Mouse (Mus musculus) stomach, embryonic 14.5 days (tissue): Measurements from ENCODE around the gene Vmn2r15. TPM values are rescaled to one million over a fixed set of nuclear protein-coding genes. Genes with fewer than 3 reads are reported as not detected.

Experiments used
- ATAC-seq: fragments of 200-750 bp; cut with Nextera tagmentation; 2 replicates; pipeline ENCODE4 v1.8.0; 2017; ENCODE audit warnings: low read depth, moderate TSS enrichment; ENCODE audit not compliant: insufficient number of reproducible peaks, insufficient read depth, low FRiP score
- H3K27ac ChIP-seq: fragments of 300-500 bp; sonication (generic); 2 replicates; pipeline ENCODE4 v1.5.1; 2014; ENCODE audit warnings: mild to moderate bottlenecking, low read length, moderate library complexity, mixed read lengths
- H3K27me3 ChIP-seq: fragments of 300-500 bp; sonication (generic); 2 replicates; pipeline ENCODE4 v1.6.1; 2014; ENCODE audit warnings: low read length, control low read depth, mixed read lengths; ENCODE audit not compliant: control insufficient read depth, insufficient read depth
- H3K36me3 ChIP-seq: fragments of 300-500 bp; sonication (generic); 2 replicates; pipeline ENCODE4 v1.6.1; 2014; ENCODE audit warnings: mild to moderate bottlenecking, control low read depth, low read length, moderate library complexity, mixed read lengths; ENCODE audit not compliant: control insufficient read depth, insufficient read depth
- H3K4me1 ChIP-seq: fragments of 300-500 bp; sonication (generic); 2 replicates; pipeline ENCODE4 v1.6.1; 2014; ENCODE audit warnings: low read length, control low read depth, mixed read lengths; ENCODE audit not compliant: control insufficient read depth, insufficient read depth
- H3K4me2 ChIP-seq: fragments of 300-500 bp; sonication (generic); replicated peaks from 2 replicates; pipeline ENCODE4 v1.6.1; 2014; ENCODE audit warnings: low read depth, low read length, control low read depth
- H3K4me3 ChIP-seq: fragments of 300-500 bp; sonication (generic); 2 replicates; pipeline ENCODE4 v1.5.1; 2014; ENCODE audit warnings: low read depth, low read length, control low read depth
- H3K9ac ChIP-seq: fragments of 300-500 bp; sonication (generic); replicated peaks from 2 replicates; pipeline ENCODE4 v1.6.1; 2014; ENCODE audit warnings: low read depth, mild to moderate bottlenecking, control low read depth, low read length, moderate library complexity, mixed read lengths
- H3K9me3 ChIP-seq: fragments of 300-500 bp; sonication (generic); 2 replicates; pipeline ENCODE4 v1.6.1; 2016; ENCODE audit warnings: low read depth, low read length, control low read depth; ENCODE audit not compliant: control insufficient read depth
- WGBS: fragments of 180-500 bp; shearing (Covaris S2); extraction: QIAGEN DNeasy Blood & Tissue Kit; methylation state at CpG from one replicate; pipeline ENCODE4 v1.1.7; 2014; 5-methylcytosine and 5-hydroxymethylcytosine counted together
- polyA plus RNA-seq: library from polyadenylated mRNA; unstranded; fragments of >200 nt; fragmentation: Nextera tagmentation; extraction: Ambion mirVana; gene quantifications from 2 replicates; pipeline ENCODE4 v1.2.1, GENCODE M21; 2014

Vmn2r15 gene
- polyA plus RNA-seq: not detected in 2 replicates

DNA sequence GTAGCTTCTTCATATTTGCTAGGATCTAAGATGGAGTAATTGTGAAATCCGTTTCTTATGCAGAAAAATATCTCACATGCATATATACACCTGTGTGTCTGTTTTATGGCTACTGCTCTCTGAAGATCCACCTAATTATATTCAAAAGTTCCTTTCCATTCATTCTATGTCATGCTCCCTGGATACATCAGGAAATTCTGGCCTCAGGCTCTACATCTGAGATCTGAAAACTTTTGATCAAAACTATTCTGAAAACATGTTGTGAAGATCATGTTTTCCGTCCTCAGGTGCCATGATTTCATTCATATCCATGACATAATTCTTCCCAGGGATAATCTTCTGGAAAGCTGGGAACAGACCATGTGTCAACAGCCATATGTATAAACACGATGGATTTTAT, at the start of gene Vmn2r15:
Gene Vmn2r15 (minus strand): TSS at position 101 of the 400 bp plus-strand sequence.
- H3K36me3 ChIP-seq: no peaks in the 10 kb centered on the region
- WGBS: 53% methylated on average over 3 of the region's 3 CpGs

DNA sequence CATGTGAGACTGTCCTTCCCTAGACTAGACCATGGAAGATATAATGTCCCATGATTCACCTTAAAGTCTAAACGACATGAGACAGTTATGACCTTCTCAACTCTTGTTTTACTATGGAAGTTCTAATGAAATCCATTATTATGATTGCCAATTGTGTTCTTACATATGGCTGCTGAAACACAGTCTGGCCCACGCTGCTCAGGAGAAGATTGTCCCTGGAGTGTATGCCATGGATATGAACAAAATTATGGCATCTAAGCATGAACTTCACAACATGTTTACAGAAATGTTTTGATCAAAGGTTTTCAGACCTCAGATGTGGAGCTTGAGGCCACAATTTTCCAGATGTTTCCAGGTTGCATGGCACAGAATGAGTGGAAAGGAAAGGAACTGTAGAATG, 32.4 kb upstream of the Vmn2r15 start, which contains the start of gene Vmn2r16:
Gene Vmn2r16 (plus strand): TSS at position 301 of the 400 bp plus-strand sequence.
- Histone ChIP-seq H3K4me3 (no peak within 1 kb of the TSS), H3K9ac (no peak within 1 kb of the TSS), H3K9me3 (peaks cover 3% of the 10 kb centered on the region; the same call in 1 of the 2 replicates), H3K4me1 (no peaks in the 10 kb centered on the region), H3K36me3 (no peaks in the 10 kb centered on the region), H3K27ac (no peak within 1 kb of the TSS), H3K4me2 (no peak within 1 kb of the TSS), H3K27me3 (no peaks in the 10 kb centered on the region)
- ATAC-seq: no peak
- 54% methylated on average over 2 of the region's 2 CpGs for WGBS

More for the DNA sequence above, at the start of gene Vmn2r15:
- Histone ChIP-seq H3K4me1 (no peaks in the 10 kb centered on the region), H3K9ac (no peak within 1 kb of the TSS), H3K9me3 (no peaks in the 10 kb centered on the region), H3K27me3 (no peaks in the 10 kb centered on the region), H3K4me3 (no peak within 1 kb of the TSS), H3K27ac (no peak within 1 kb of the TSS), H3K4me2 (no peak within 1 kb of the TSS)
- no peak for ATAC-seq

DNA sequence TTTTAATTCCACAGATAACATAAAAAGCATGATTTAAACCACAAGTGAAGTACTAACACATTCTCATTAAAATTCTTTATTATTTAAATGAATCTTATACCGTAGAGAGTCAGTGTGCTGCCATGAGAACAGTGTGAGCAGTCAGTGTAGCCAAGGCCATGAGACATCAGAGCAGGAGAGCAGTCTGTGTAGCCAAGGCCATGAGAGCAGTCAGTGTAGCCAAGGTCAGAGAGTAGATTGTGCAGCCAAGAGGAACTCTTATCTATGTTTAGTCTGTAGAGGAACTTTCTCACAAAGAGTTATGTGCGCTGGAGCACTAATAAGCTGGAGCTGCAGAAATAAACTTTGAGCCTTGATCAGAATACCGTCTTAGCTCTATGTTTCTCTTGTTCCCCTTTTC, 2.8 kb downstream of the Vmn2r15 start:
- Histone ChIP-seq H3K27me3 (no peaks in the 10 kb centered on the region), H3K4me3 (no peak overlapping the region), H3K9me3 (no peaks in the 10 kb centered on the region), H3K4me1 (no peaks in the 10 kb centered on the region), H3K9ac (no peak overlapping the region), H3K4me2 (no peak overlapping the region), H3K36me3 (no peaks in the 10 kb centered on the region), H3K27ac (no peak overlapping the region)
- no peak for ATAC-seq
- 80% methylated on average over 3 of the region's 3 CpGs for WGBS

Other genes starting within 250 kb of the Vmn2r15 start
- not detected in 2 replicates for gene Vmn2r11, start 238.1 kb downstream of the Vmn2r15 start, polyA plus RNA-seq
- gene Vmn2r12, start 199.7 kb downstream of the Vmn2r15 start, polyA plus RNA-seq: not detected in 2 replicates
- gene Vmn2r13, start 105.4 kb downstream of the Vmn2r15 start, polyA plus RNA-seq: not detected in 2 replicates
- not detected in 2 replicates for gene Vmn2r14, start 72.9 kb downstream of the Vmn2r15 start, polyA plus RNA-seq
- gene Vmn2r16, start 32.5 kb upstream of the Vmn2r15 start, polyA plus RNA-seq: not detected in 2 replicates
- not detected in 2 replicates for gene Vmn2r17, start 122.0 kb upstream of the Vmn2r15 start, polyA plus RNA-seq